Mouse (Mus musculus) ES-Bruce4 (cell line): ENCODE results near the gene Cryzl2. TPM values are rescaled to one million over a fixed set of nuclear protein-coding genes. Genes with fewer than 3 reads are reported as not detected.
A peak's percentile ranks its signal among the peaks of the same experiment; 100 is the strongest.

ENCODE experiments used
- H3K27ac ChIP-seq: 2 replicates; pipeline ENCODE4 v1.5.1; 2012; ENCODE audit warnings: low read length, inconsistent platforms; ENCODE audit not compliant: insufficient read depth
- H3K27me3 ChIP-seq: 2 replicates; pipeline ENCODE4 v1.6.1; 2012; ENCODE audit warnings: mild to moderate bottlenecking, low read length, inconsistent platforms; ENCODE audit not compliant: control insufficient read depth, poor library complexity, insufficient read depth, severe bottlenecking
- H3K36me3 ChIP-seq: 2 replicates; pipeline ENCODE4 v1.6.1; 2012; ENCODE audit warnings: inconsistent platforms, mild to moderate bottlenecking, low read length, moderate library complexity; ENCODE audit not compliant: control insufficient read depth, poor library complexity, insufficient read depth, severe bottlenecking
- H3K4me1 ChIP-seq: one replicate; pipeline ENCODE4 v1.8.1; 2011; ENCODE audit warnings: low read length; ENCODE audit not compliant: control insufficient read depth, insufficient read depth
- H3K4me3 ChIP-seq: 2 replicates; pipeline ENCODE4 v1.5.1; 2011; ENCODE audit warnings: low read depth, mild to moderate bottlenecking, low read length
- H3K9ac ChIP-seq: 2 replicates; pipeline ENCODE4 v1.6.1; 2012; ENCODE audit warnings: low read depth, mild to moderate bottlenecking, inconsistent platforms; ENCODE audit not compliant: poor library complexity, severe bottlenecking
- H3K9me3 ChIP-seq: replicated peaks from 2 replicates; pipeline ENCODE4 v1.6.1; 2012; ENCODE audit warnings: mild to moderate bottlenecking, low read length, inconsistent platforms; ENCODE audit not compliant: control insufficient read depth, poor library complexity, insufficient read depth, severe bottlenecking
- CTCF ChIP-seq: IDR thresholded peaks from one replicate; pipeline ENCODE4 v1.8.1; 2011; ENCODE audit warnings: low read depth, low read length
- EP300 ChIP-seq: IDR thresholded peaks from 2 replicates; pipeline ENCODE4 v1.6.1; 2011; ENCODE audit warnings: low read depth, low read length; ENCODE audit not compliant: insufficient read depth
- POLR2A ChIP-seq: IDR thresholded peaks from one replicate; pipeline ENCODE4 v1.8.1; 2011; ENCODE audit warnings: low read length; ENCODE audit not compliant: insufficient read depth
- polyA plus RNA-seq: library from polyadenylated mRNA; stranded (reverse); fragments of >200 nt; gene quantifications from 2 replicates; pipeline ENCODE4 v1.2.4, GENCODE M21; 2011; ENCODE audit warnings: low read depth; ENCODE audit not compliant: missing spikeins, insufficient read depth, insufficient read length

The Cryzl2 gene
- polyA plus RNA-seq, 1 experiment, result 5.9 TPM

DNA sequence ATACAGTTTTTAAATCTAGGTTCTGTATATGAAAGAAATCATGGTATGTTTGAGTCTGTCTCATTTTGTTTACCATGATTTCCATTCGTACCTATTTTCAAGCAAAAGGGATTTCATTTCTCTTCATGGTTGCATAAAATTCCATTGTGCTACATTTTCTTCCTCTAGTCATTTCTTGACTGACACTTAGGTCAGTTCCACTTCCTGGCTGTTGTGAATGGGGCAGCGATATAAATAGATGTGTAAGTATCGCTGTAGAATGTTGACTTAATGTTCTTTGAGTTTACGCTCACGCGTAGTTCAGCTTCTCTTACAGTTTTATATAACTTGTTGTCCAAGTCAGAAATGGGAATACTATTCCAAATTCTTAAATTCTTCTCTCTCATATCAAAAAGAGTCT is 22.5 kb upstream of the Cryzl2 start:
- no peak overlapping the region for H3K27ac ChIP-seq
- H3K9me3 ChIP-seq, result no peaks in the 10 kb centered on the region
- TF ChIP-seq CTCF, result no peak
- no peak for TF ChIP-seq POLR2A
- no peak for TF ChIP-seq EP300
- H3K9ac ChIP-seq, result no peak overlapping the region
- no peaks in the 10 kb centered on the region for H3K36me3 ChIP-seq
- no peaks in the 10 kb centered on the region for H3K4me1 ChIP-seq
- no peak overlapping the region for H3K4me3 ChIP-seq
- no peaks in the 10 kb centered on the region for H3K27me3 ChIP-seq

DNA sequence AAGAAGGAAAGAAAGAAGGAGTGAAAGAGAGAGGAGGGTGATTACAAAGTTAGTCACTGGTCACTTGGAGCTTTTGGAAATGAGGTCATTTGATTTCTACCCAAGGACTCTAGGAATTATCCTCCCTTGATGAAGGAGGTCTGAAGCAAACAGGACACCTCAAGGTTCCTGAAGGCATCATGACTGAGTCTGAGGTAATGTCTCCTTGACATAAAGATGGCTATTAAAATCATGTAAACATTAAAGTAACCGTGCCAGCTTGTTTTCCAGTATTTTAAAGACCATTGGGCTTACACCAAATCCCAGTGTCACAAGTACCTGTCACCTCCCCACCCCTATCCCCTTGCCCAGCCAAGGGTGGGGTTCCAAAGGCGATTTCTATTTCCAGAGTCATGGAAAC is 20.1 kb upstream of the Cryzl2 start:
- no peak overlapping the region for H3K4me3 ChIP-seq
- no peaks in the 10 kb centered on the region for H3K36me3 ChIP-seq
- no peaks in the 10 kb centered on the region for H3K4me1 ChIP-seq
- H3K9ac ChIP-seq, result no peak overlapping the region
- H3K9me3 ChIP-seq, result no peaks in the 10 kb centered on the region
- no peak overlapping the region for H3K27ac ChIP-seq
- no peak for TF ChIP-seq CTCF
- TF ChIP-seq EP300, result no peak
- no peak for TF ChIP-seq POLR2A
- H3K27me3 ChIP-seq, result no peaks in the 10 kb centered on the region

DNA sequence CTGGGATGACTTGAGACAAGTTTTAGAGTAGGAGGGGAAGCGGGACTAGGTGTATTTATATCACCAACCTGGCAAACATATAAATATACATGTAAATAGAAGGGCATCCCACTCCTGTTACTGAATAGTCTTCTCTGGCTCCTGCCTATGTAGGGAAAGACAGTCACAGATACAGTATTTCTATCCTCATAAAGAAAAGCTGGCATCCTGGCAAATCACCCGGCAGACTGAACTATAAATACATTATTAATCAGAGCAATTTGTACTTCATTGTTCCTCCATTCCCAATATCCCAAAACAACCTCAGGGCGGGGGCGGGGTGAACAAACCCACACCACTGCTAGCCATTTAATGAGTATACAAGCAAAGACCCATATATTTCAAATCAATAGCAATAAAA is 19.3 kb upstream of the Cryzl2 start:
- Histone ChIP-seq H3K4me3 (no peak overlapping the region), H3K4me1 (peaks cover 1% of the 10 kb centered on the region), H3K36me3 (no peaks in the 10 kb centered on the region), H3K27me3 (no peaks in the 10 kb centered on the region), H3K27ac (no peak overlapping the region), H3K9me3 (no peaks in the 10 kb centered on the region), H3K9ac (no peak overlapping the region)
- no peak for TF ChIP-seq EP300
- no peak for TF ChIP-seq POLR2A
- TF ChIP-seq CTCF, result no peak

DNA sequence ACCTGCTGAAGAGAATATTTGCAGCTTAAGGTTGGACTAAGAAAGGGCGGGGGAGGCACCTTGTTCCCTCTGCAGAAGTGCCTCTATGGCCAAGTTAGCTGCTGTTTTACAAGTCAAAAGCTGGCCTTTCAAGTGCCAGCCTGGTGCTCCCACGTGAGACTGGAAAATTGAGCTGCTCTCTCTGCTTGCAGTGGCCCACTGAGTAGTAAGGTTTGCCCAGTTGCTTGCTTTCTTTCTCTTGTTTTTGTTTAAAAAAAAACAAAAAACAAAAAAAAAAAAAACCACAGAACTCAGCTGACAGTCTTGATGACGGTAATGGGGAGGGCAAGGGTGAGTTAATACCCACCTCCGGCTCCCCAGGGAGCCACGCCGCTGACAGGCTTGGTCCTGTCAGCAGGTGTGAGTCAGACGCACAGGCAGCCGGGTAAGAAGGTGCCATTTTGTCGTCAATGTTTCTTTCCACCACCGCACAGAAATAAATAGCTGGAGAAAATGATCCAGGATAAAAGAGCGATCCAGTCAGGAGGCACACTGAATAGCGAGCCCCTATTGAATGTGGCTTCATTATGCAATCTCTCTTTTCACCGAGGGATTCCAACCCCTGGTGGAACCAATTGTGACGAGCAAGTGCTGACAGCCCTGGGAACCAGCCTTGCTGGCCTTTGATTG is 18.3 kb upstream of the Cryzl2 start:
- Histone ChIP-seq H3K9me3 (no peaks in the 10 kb centered on the region), H3K9ac (no peak overlapping the region), H3K27me3 (no peaks in the 10 kb centered on the region), H3K36me3 (no peaks in the 10 kb centered on the region), H3K4me3 (no peak overlapping the region), H3K4me1 (peaks cover 1% of the 10 kb centered on the region), H3K27ac (no peak overlapping the region)
- TF ChIP-seq CTCF, result no peak
- TF ChIP-seq EP300, result no peak
- no peak for TF ChIP-seq POLR2A

DNA sequence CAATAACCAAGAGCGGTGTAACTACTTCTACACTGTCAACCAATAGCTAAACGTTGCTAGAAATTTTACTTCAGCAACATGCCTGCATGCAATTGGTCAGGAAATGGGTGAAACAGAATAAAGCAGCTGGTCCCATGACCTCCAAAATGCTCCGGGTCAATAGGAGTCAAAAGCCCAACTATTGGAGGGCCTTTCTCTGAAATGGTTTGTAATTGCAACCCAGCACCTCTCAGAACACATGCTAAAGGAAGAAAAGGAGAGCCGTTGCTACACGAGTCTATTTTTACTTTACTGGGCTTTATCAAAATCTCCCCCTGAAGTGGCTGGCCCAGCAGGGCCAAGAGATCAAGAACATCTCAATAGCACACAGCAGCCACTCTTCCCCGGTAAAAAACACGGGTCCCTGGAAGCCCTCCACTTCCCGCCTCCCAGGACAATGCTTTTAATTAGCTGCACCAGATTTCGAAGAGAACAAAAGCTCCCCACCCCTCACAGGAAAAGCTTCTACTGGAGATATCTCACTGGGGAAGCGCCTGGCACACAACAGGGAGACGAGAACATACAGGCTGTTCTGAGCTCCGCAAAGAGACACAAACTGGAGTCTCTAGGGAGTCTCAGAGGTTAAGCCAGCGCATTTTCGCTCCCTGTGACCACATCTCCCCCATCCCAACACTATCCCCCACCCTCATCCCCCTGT is 15.2 kb upstream of the Cryzl2 start:
- H3K36me3 ChIP-seq, result no peaks in the 10 kb centered on the region
- H3K9ac ChIP-seq, result 0 out of 2 replicates have a peak overlapping the region, but pooled peaks have one; percentile 14
- TF ChIP-seq CTCF, result no peak
- no peak for TF ChIP-seq POLR2A
- TF ChIP-seq EP300, result no peak
- H3K4me3 ChIP-seq, result 0 out of 2 replicates have a peak overlapping the region, but pooled peaks have one; percentile 2
- H3K27ac ChIP-seq, result no peak overlapping the region
- H3K27me3 ChIP-seq, result no peaks in the 10 kb centered on the region
- H3K9me3 ChIP-seq, result no peaks in the 10 kb centered on the region
- H3K4me1 ChIP-seq, result peaks cover 1% of the 10 kb centered on the region
